Mouse (Mus musculus) stomach, embryonic 15.5 days (tissue): ENCODE results near the gene Itprip. TPM values are rescaled to one million over a fixed set of nuclear protein-coding genes. Genes with fewer than 3 reads are reported as not detected.

ENCODE experiments used
- ATAC-seq: fragments of 200-750 bp; cut with Nextera tagmentation; 2 replicates; pipeline ENCODE4 v1.8.0; 2017; ENCODE audit warnings: low read depth, moderate number of reproducible peaks, moderate TSS enrichment; ENCODE audit not compliant: insufficient read depth, low FRiP score
- H3K27ac ChIP-seq: fragments of 300-500 bp; sonication (generic); 2 replicates; pipeline ENCODE4 v1.5.1; 2015; ENCODE audit warnings: mild to moderate bottlenecking, inconsistent platforms
- H3K27me3 ChIP-seq: fragments of 300-500 bp; sonication (generic); replicated peaks from 2 replicates; pipeline ENCODE4 v1.6.1; 2015; ENCODE audit warnings: inconsistent platforms
- H3K36me3 ChIP-seq: fragments of 300-500 bp; sonication (generic); 2 replicates; pipeline ENCODE4 v1.6.1; 2015; ENCODE audit warnings: inconsistent platforms
- H3K4me1 ChIP-seq: fragments of 300-500 bp; sonication (generic); 2 replicates; pipeline ENCODE4 v1.6.1; 2015; ENCODE audit warnings: inconsistent platforms
- H3K4me2 ChIP-seq: fragments of 300-500 bp; sonication (generic); 2 replicates; pipeline ENCODE4 v1.6.1; 2015; ENCODE audit warnings: mild to moderate bottlenecking, inconsistent platforms
- H3K4me3 ChIP-seq: fragments of 300-500 bp; sonication (generic); replicated peaks from 2 replicates; pipeline ENCODE4 v1.5.1; 2015; ENCODE audit warnings: inconsistent platforms
- H3K9ac ChIP-seq: fragments of 300-500 bp; sonication (generic); 2 replicates; pipeline ENCODE4 v1.6.1; 2015; ENCODE audit warnings: inconsistent platforms
- H3K9me3 ChIP-seq: fragments of 300-500 bp; sonication (generic); 2 replicates; pipeline ENCODE4 v1.6.1; 2016; ENCODE audit warnings: inconsistent platforms
- WGBS: fragments of 180-500 bp; shearing (Covaris S2); methylation state at CpG from one replicate; pipeline ENCODE4 v1.1.7; 2015; 5-methylcytosine and 5-hydroxymethylcytosine counted together
- polyA plus RNA-seq: library from polyadenylated mRNA; unstranded; fragments of >200 nt; fragmentation: Nextera tagmentation; extraction: Ambion mirVana; gene quantifications from 2 replicates; pipeline ENCODE4 v1.2.1, GENCODE M21; 2015

Itprip gene
- polyA plus RNA-seq, 1 experiment from 2014 or later = 12.6 TPM

GRCm38 (mm10) chr19:47934146-47934545 lies 15.0 kb upstream of the Itprip start:
- H3K9ac ChIP-seq = no peak overlapping the region
- no peak overlapping the region for H3K4me2 ChIP-seq
- no peak overlapping the region for H3K4me3 ChIP-seq
- WGBS = 88% methylated on average over 8 of the region's 8 CpGs
- 0 out of 2 replicates have a peak, but pooled peaks cover 7% of the 10 kb centered on the region for H3K27me3 ChIP-seq
- no peak overlapping the region for H3K27ac ChIP-seq
- ATAC-seq = no peak
- no peaks in the 10 kb centered on the region; the same call in none of the 2 replicates for H3K4me1 ChIP-seq
- no peaks in the 10 kb centered on the region for H3K9me3 ChIP-seq
- H3K36me3 ChIP-seq = no peaks in the 10 kb centered on the region

GRCm38 (mm10) chr19:47931982-47932638 lies 13.0 kb upstream of the Itprip start:
- Histone ChIP-seq H3K27me3 (no peaks in the 10 kb centered on the region), H3K27ac (no peak overlapping the region; the same call in 1 of the 2 replicates), H3K9me3 (no peaks in the 10 kb centered on the region), H3K36me3 (no peaks in the 10 kb centered on the region), H3K4me1 (no peaks in the 10 kb centered on the region), H3K4me2 (no peak overlapping the region), H3K9ac (no peak overlapping the region), H3K4me3 (no peak overlapping the region)
- 37% methylated on average over 7 of the region's 7 CpGs for WGBS
- peak; percentile 56; the same call in 1 of the 2 replicates for ATAC-seq

DNA sequence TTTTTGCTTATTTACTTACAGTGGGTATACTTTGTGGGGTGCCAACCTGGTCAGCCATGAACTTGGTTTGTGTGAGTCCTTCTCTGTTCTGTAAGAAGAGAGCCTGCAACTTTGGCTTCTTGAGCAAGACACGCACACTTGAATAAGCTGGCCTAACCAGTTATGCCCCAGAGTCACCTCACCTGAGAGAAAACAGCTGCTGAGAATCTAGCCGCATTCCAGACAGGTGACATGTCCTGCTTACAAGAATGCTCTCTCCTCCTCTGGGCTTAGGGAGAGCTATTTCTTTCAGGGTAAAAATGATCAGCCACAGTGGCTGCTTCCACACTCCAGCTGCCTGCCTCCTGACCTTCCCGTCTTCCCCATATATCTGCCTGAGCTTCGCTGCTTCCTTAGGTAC lies 9.9 kb upstream of the Itprip start:
- Histone ChIP-seq H3K27me3 (no peaks in the 10 kb centered on the region), H3K4me3 (no peak overlapping the region), H3K27ac (no peak overlapping the region; the same call in 1 of the 2 replicates), H3K36me3 (no peaks in the 10 kb centered on the region), H3K9me3 (no peaks in the 10 kb centered on the region), H3K9ac (no peak overlapping the region), H3K4me2 (no peak overlapping the region), H3K4me1 (no peaks in the 10 kb centered on the region)
- no peak for ATAC-seq
- 55% methylated on average over 4 of the region's 4 CpGs for WGBS

GRCm38 (mm10) chr19:47927032-47927431 lies 7.9 kb upstream of the Itprip start:
- Histone ChIP-seq H3K4me2 (no peak overlapping the region), H3K9ac (no peak overlapping the region), H3K36me3 (no peaks in the 10 kb centered on the region), H3K9me3 (no peaks in the 10 kb centered on the region), H3K27me3 (no peaks in the 10 kb centered on the region), H3K4me1 (no peaks in the 10 kb centered on the region), H3K4me3 (no peak overlapping the region), H3K27ac (no peak overlapping the region)
- WGBS = 80% methylated on average over 2 of the region's 2 CpGs
- ATAC-seq = no peak

DNA sequence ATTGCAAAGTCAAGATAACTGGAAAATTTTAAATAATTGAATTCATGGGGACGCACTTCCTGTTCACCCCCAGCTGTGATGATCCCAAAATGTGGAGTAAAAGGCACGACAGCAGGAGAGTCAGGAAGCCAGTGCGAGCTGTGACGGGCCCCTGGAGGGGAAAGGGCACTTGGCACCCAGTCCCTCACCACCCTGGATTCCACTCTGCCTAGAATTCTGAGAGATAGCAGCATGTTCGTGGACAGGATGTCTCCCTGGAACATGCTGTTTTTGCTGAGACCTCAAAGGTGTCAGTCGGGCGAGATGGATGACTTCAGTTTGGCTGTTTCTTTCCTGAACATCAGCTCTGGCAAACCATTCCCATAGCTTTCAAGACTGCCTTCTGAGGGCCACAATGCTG lies 6.7 kb upstream of the Itprip start:
- ATAC-seq = no peak
- Histone ChIP-seq H3K4me2 (no peak overlapping the region), H3K4me3 (no peak overlapping the region), H3K27me3 (no peaks in the 10 kb centered on the region), H3K4me1 (no peaks in the 10 kb centered on the region), H3K27ac (no peak overlapping the region), H3K36me3 (no peaks in the 10 kb centered on the region), H3K9me3 (no peaks in the 10 kb centered on the region), H3K9ac (no peak overlapping the region)
- WGBS = 68% methylated on average over 7 of the region's 7 CpGs

- no peaks in the 10 kb centered on the region for H3K27me3 ChIP-seq
- under 1% methylated on average over 8 of the region's 8 CpGs for WGBS
- H3K4me2 ChIP-seq = peak overlapping the region; percentile 86
- peaks cover 28% of the 10 kb centered on the region for H3K4me1 ChIP-seq
- peak overlapping the region; percentile 97 for H3K27ac ChIP-seq
- H3K4me3 ChIP-seq = peak overlapping the region; percentile 93
- no peaks in the 10 kb centered on the region for H3K36me3 ChIP-seq
- no peak overlapping the region; the same call in 1 of the 2 replicates for H3K9ac ChIP-seq
- peak; percentile 1; the same call in 1 of the 2 replicates for ATAC-seq
- no peaks in the 10 kb centered on the region for H3K9me3 ChIP-seq
Observed at GRCm38 (mm10) chr19:47919966-47920375, 872 bp upstream of the Itprip start.

GRCm38 (mm10) chr19:47918455-47919101 lies 521 bp downstream of the Itprip start:
- ATAC-seq = no peak; the same call in 1 of the 2 replicates
- 1% methylated on average over 29 of the region's 29 CpGs for WGBS
- Histone ChIP-seq H3K27me3 (no peaks in the 10 kb centered on the region), H3K4me1 (peaks cover 28% of the 10 kb centered on the region), H3K36me3 (no peaks in the 10 kb centered on the region), H3K4me3 (peak overlapping the region; percentile 93), H3K27ac (peak overlapping the region; percentile 97), H3K4me2 (peak overlapping the region; percentile 86), H3K9me3 (no peaks in the 10 kb centered on the region), H3K9ac (peak overlapping the region; percentile 95)

DNA sequence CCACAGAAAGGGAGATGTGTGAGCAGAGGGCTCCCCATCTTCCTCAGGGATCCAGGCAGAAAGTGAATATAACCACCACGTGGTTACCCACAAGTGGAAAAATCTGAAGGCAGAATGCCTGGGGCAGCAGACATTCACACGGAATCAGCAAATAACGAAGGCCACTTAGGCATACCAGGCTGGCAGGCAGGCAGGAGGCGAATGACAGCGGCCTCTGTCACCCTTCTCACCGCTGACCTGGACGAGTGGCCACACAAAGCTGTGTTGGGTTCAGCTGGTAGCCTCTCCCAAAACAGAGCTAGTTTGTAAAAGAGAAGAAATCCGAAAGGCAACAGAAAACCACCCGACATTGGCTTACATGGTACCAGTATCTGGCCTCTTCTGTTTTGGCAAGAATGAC lies 1.1 kb downstream of the Itprip start:
- WGBS = 19% methylated on average over 9 of the region's 9 CpGs
- Histone ChIP-seq H3K27ac (peak overlapping the region; percentile 97; the same call in 1 of the 2 replicates), H3K36me3 (no peaks in the 10 kb centered on the region), H3K27me3 (no peaks in the 10 kb centered on the region), H3K9ac (peak overlapping the region; percentile 95; the same call in 1 of the 2 replicates), H3K4me2 (peak overlapping the region; percentile 86), H3K9me3 (no peaks in the 10 kb centered on the region), H3K4me1 (peaks cover 28% of the 10 kb centered on the region), H3K4me3 (peak overlapping the region; percentile 93)
- ATAC-seq = no peak

GRCm38 (mm10) chr19:47917396-47917795 lies 1.7 kb downstream of the Itprip start:
- Histone ChIP-seq H3K9ac (no peak overlapping the region), H3K27me3 (no peaks in the 10 kb centered on the region), H3K27ac (no peak overlapping the region), H3K4me3 (peak overlapping the region; percentile 93; the same call in 1 of the 2 replicates), H3K4me2 (peak overlapping the region; percentile 86), H3K4me1 (peaks cover 31% of the 10 kb centered on the region), H3K9me3 (no peaks in the 10 kb centered on the region), H3K36me3 (no peaks in the 10 kb centered on the region)
- WGBS = 36% methylated on average over 4 of the region's 4 CpGs
- no peak for ATAC-seq

- 84% methylated on average over 4 of the region's 4 CpGs for WGBS
Observed at GRCm38 (mm10) chr19:47915251-47915650, 3.8 kb downstream of the Itprip start.

DNA sequence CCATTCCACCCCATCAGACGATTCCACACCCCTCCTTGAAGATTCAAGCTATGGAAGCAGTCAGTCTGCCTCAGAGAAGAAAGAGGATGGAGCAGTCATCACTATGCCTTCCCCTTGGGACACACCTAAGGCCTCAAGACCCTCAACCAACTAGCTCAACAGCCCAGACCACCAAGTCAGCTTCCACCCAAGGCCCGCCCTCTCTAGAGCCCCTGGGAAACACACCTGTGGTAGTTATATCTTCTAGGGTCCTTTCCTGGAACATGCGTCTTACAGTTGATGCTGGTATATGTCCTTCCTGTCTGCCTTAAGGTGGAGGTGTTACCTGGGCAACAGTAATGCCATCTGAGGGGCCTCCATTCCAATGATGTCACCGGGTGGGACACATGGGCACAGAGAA lies 4.9 kb downstream of the Itprip start:
- Histone ChIP-seq H3K36me3 (no peaks in the 10 kb centered on the region), H3K9me3 (no peaks in the 10 kb centered on the region), H3K4me3 (no peak overlapping the region), H3K27ac (no peak overlapping the region), H3K4me2 (no peak overlapping the region), H3K9ac (no peak overlapping the region), H3K4me1 (peaks cover 34% of the 10 kb centered on the region), H3K27me3 (no peaks in the 10 kb centered on the region)
- ATAC-seq = no peak
- WGBS = 89% methylated on average over 4 of the region's 4 CpGs

More at GRCm38 (mm10) chr19:47915251-47915650, 3.8 kb downstream of the Itprip start:
- Histone ChIP-seq H3K27me3 (no peaks in the 10 kb centered on the region), H3K4me3 (no peak overlapping the region), H3K9ac (no peak overlapping the region), H3K4me1 (peaks cover 32% of the 10 kb centered on the region), H3K9me3 (no peaks in the 10 kb centered on the region), H3K4me2 (no peak overlapping the region), H3K36me3 (no peaks in the 10 kb centered on the region), H3K27ac (no peak overlapping the region)
- ATAC-seq = no peak

DNA sequence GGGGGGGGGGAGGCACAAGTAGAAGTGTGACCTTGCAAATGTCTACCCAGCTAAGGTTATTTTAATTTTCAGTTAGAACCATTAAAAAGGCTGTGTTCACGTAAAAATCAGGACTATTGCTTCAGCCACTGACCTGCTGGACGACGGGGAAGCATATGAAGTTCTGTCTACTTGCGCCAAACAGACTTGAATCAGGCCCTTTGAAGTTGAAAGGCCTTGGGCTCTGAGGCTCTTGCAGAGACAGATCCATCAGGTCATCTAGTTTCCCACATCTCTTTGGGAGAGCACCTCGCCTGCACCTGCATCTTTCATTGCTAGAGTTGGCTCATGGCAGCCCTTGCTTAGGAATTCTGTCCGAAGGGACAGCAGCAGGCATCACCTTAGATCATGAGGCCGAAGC lies 5.8 kb downstream of the Itprip start:
- H3K9ac ChIP-seq = no peak overlapping the region
- H3K4me1 ChIP-seq = peaks cover 39% of the 10 kb centered on the region

More for the DNA sequence above, 5.8 kb downstream of the Itprip start:
- H3K4me3 ChIP-seq = no peak overlapping the region
- whole genome bisulfite sequencing = 90% methylated on average over 7 of the region's 7 CpGs
- H3K9me3 ChIP-seq = no peaks in the 10 kb centered on the region
- H3K36me3 ChIP-seq = no peaks in the 10 kb centered on the region
- H3K27me3 ChIP-seq = no peaks in the 10 kb centered on the region
- H3K27ac ChIP-seq = no peak overlapping the region
- H3K4me2 ChIP-seq = no peak overlapping the region
- ATAC-seq = no peak
